Mouse (Mus musculus) neural tube, embryonic 14.5 days (tissue): ENCODE data around the gene Kif26b. TPM values are rescaled to one million over a fixed set of nuclear protein-coding genes. Genes with fewer than 3 reads are reported as not detected.

Experiments used
- ATAC-seq: fragments of 200-750 bp; cut with Nextera tagmentation; 2 replicates; pipeline ENCODE4 v1.8.0; 2017; ENCODE audit warnings: low read depth, mild to moderate bottlenecking, moderate TSS enrichment, moderate library complexity
- H3K27ac ChIP-seq: fragments of 300-500 bp; sonication (generic); 2 replicates; pipeline ENCODE4 v1.5.1; 2014; ENCODE audit warnings: low read depth, mild to moderate bottlenecking, control low read depth, low read length, moderate library complexity, mixed read lengths
- H3K27me3 ChIP-seq: fragments of 300-500 bp; sonication (generic); 2 replicates; pipeline ENCODE4 v1.6.1; 2014; ENCODE audit warnings: low read length; ENCODE audit not compliant: control insufficient read depth, insufficient read depth
- H3K36me3 ChIP-seq: fragments of 300-500 bp; sonication (generic); 2 replicates; pipeline ENCODE4 v1.6.1; 2014; ENCODE audit warnings: low read length, mixed read lengths; ENCODE audit not compliant: control insufficient read depth, insufficient read depth
- H3K4me1 ChIP-seq: fragments of 300-500 bp; sonication (generic); 2 replicates; pipeline ENCODE4 v1.6.1; 2014; ENCODE audit warnings: low read length; ENCODE audit not compliant: control insufficient read depth, insufficient read depth
- H3K4me2 ChIP-seq: fragments of 300-500 bp; sonication (generic); 2 replicates; pipeline ENCODE4 v1.6.1; 2014; ENCODE audit warnings: mild to moderate bottlenecking, low read depth, low read length, control low read depth
- H3K4me3 ChIP-seq: fragments of 300-500 bp; sonication (generic); 2 replicates; pipeline ENCODE4 v1.5.1; 2014; ENCODE audit warnings: low read depth, low read length, control low read depth, mixed read lengths
- H3K9ac ChIP-seq: fragments of 300-500 bp; sonication (generic); replicated peaks from 2 replicates; pipeline ENCODE4 v1.6.1; 2014; ENCODE audit warnings: low read depth, mild to moderate bottlenecking, control low read depth, low read length, mixed read lengths
- H3K9me3 ChIP-seq: fragments of 300-500 bp; sonication (generic); 2 replicates; pipeline ENCODE4 v1.6.1; 2016; ENCODE audit warnings: low read length; ENCODE audit not compliant: control insufficient read depth
- WGBS: fragments of 180-500 bp; shearing (Covaris S2); extraction: QIAGEN DNeasy Blood & Tissue Kit; methylation state at CpG from one replicate; pipeline ENCODE4 v1.1.7; 2014; 5-methylcytosine and 5-hydroxymethylcytosine counted together
- polyA plus RNA-seq: library from polyadenylated mRNA; unstranded; fragments of >200 nt; fragmentation: Nextera tagmentation; extraction: Ambion mirVana; gene quantifications from 2 replicates; pipeline ENCODE4 v1.2.1, GENCODE M21; 2014

Gene Kif26b
- polyA plus RNA-seq, 1 experiment from 2014 or later: 18.5 TPM

DNA sequence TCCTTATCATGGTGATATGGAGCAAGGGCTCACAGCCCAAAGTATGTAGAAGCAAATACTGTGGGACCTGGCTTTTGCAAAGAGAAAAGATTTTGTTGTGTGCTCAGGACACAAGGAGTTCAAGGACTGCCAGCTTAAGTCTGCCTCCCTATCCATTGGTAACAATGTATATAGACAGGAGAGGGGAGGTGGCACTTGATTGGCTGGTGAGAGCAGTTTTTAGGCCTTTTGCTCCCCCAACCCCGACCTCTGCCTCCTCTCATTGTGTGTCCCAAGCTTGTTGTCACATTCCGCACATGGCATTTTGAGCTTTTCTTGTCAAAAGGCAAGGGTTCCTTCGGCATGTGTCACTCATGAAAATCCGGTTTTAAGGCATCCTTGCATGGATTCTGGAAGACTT lies 326.0 kb downstream of the Kif26b start:
- Histone ChIP-seq H3K9ac (no peak overlapping the region), H3K27me3 (no peaks in the 10 kb centered on the region), H3K4me1 (no peaks in the 10 kb centered on the region), H3K9me3 (no peaks in the 10 kb centered on the region), H3K36me3 (no peaks in the 10 kb centered on the region), H3K4me2 (no peak overlapping the region), H3K27ac (no peak overlapping the region), H3K4me3 (no peak overlapping the region)
- no peak for ATAC-seq
- 90% methylated on average over 4 of the region's 4 CpGs for WGBS

DNA sequence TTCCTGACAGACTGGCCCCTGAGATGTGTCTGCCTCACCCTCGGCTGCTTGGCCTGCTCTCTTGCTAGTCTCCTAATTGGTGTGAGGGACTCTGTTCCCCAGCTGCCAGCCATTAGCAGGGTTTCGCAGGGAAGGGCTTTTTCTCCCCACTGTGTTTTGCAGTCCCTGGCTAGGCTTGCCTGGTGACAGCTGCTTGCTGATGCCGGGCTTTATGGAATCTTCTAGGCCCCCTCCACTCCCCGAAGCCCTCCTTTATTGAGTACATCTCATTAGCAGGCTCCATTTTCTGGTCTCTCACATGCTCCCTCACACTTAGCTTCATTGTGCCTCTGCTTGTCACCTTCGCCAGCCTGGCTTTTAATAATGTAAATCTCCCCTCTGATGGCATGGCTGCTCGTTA lies 327.0 kb downstream of the Kif26b start:
- 31% methylated on average over 6 of the region's 6 CpGs for WGBS
- H3K4me1 ChIP-seq: no peaks in the 10 kb centered on the region
- no peak overlapping the region for H3K4me3 ChIP-seq
- no peaks in the 10 kb centered on the region for H3K27me3 ChIP-seq
- peak; percentile 25; the same call in 1 of the 2 replicates for ATAC-seq
- no peak overlapping the region for H3K27ac ChIP-seq
- no peak overlapping the region for H3K9ac ChIP-seq
- no peak overlapping the region for H3K4me2 ChIP-seq
- H3K9me3 ChIP-seq: no peaks in the 10 kb centered on the region
- no peaks in the 10 kb centered on the region for H3K36me3 ChIP-seq

DNA sequence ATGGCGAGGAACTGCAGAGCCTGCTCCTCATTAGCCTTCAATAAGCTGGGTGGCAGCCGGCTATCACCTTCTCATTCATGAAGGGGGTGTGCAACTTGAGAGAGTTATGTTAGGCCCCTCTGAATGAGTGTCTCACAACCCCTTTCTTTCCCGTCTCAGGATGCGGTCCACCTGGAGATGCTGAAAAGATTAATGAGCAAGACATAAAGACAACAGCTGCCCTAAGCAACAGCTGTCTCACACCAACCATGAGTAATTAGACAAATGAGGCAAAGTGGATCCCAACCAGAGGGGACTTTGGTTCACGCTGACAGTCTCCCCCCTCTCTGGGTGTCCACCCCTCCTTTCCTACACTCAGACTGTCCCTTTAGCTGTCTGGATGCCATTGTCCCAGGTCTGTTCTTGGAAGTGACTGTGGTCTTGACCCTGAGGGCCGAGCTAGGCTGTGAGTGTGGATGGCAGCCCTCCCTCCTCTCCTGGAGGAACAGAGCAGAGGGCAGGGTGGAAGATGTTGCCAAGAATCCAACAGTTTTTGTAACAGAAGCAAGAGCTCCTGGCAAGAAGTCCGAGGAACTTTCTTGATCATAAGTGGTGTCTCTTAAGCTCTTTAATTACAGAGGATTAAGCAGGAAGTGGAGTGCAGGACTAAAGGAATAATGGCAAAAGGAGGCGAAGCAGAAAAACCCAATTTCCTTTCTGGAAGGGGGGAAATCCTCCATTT lies 331.9 kb downstream of the Kif26b start:
- no peak for ATAC-seq
- Histone ChIP-seq H3K9me3 (no peaks in the 10 kb centered on the region), H3K27ac (no peak overlapping the region), H3K36me3 (no peaks in the 10 kb centered on the region), H3K4me2 (no peak overlapping the region), H3K4me3 (no peak overlapping the region), H3K4me1 (no peaks in the 10 kb centered on the region), H3K27me3 (no peaks in the 10 kb centered on the region), H3K9ac (no peak overlapping the region)
- 45% methylated on average over 8 of the region's 8 CpGs for WGBS

DNA sequence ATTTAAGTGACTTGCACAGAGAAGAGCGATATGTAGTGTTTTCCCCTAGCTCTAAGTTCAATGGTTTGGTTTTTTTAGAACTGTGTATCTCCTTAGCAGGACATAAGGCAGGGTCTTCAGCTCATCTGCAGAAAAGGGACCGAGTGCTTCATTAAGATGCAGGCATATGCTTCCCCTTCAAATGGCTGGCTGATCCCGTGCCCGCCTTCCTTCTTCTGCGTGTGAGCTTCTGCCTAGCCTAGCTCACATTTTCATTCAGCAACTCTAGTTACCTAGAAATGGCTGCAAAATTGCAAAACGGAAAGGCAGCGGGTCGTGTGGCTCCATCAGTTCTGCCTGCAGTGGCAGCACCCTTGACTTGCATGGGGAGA lies 332.5 kb downstream of the Kif26b start:
- ATAC-seq: no peak
- Histone ChIP-seq H3K36me3 (no peaks in the 10 kb centered on the region), H3K4me2 (no peak overlapping the region), H3K27ac (no peak overlapping the region), H3K9ac (no peak overlapping the region), H3K4me1 (no peaks in the 10 kb centered on the region), H3K27me3 (no peaks in the 10 kb centered on the region), H3K4me3 (no peak overlapping the region), H3K9me3 (no peaks in the 10 kb centered on the region)
- WGBS: 77% methylated on average over 8 of the region's 8 CpGs

DNA sequence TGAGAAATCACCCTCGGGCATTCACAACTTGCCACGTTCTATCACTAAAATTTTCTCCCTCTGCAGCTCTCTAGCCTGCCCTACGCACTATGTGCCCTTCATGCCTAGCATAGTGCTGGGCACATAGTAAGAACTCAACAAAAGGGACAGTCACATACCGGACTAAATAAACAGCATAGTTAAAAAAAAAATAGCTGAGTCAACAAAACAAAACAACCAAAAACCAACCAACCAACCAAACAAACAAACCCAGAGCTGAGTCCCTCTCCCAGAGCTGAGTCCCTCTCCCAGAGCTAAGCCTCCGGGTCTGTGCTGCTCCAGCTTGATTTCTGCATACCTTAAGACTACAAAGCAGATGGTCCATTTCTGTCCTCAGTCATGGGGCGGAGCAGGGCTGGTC lies 334.8 kb downstream of the Kif26b start:
- WGBS: 86% methylated on average over 6 of the region's 6 CpGs
- Histone ChIP-seq H3K36me3 (no peaks in the 10 kb centered on the region), H3K27ac (no peak overlapping the region), H3K4me2 (no peak overlapping the region), H3K9ac (no peak overlapping the region), H3K9me3 (no peaks in the 10 kb centered on the region), H3K27me3 (no peaks in the 10 kb centered on the region), H3K4me1 (no peaks in the 10 kb centered on the region), H3K4me3 (no peak overlapping the region)
- ATAC-seq: 0 out of 2 replicates have a peak, but pooled peaks have one; percentile 21

DNA sequence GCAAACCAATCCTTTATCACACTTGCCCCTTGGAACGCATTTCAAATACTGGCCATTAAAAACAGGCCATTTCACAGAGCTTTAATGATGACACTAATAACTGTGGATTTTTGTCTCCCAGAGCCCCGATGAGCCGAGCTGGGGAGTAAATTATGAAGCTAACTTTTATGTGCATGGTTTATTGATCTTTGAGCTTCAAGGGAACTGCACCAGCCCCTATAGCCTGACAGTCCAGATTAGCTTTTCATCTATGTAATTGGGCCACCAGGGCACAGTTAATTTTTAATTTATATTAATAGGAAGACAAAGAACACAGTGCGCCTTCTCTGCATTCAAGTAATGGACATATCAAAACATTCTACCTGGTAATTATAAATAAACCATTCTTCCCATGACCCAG lies 335.4 kb downstream of the Kif26b start:
- WGBS: 48% methylated on average over 4 of the region's 4 CpGs
- ATAC-seq: 0 out of 2 replicates have a peak, but pooled peaks have one; percentile 39
- Histone ChIP-seq H3K4me3 (no peak overlapping the region), H3K36me3 (no peaks in the 10 kb centered on the region), H3K9me3 (no peaks in the 10 kb centered on the region), H3K4me2 (no peak overlapping the region), H3K9ac (no peak overlapping the region), H3K27me3 (no peaks in the 10 kb centered on the region), H3K4me1 (no peaks in the 10 kb centered on the region), H3K27ac (no peak overlapping the region)

DNA sequence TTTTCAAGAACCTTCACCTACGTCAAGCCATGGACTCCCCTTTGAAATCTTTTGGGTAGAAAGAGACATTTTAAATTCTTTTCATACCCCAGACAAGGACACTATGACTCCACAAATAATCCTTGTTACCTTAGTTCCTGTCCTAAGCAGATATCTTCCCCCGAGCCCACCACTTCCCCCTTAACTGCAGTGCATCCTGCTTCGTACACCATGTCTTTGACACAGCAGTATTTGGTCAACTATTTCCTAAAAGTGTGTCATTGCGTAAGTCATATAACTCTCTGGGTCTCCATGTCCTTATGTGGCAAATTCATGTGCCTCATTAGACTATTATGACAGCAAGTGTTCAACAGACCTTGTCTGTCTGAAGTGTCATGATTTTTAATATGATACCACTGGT lies 337.8 kb downstream of the Kif26b start:
- no peak overlapping the region for H3K4me2 ChIP-seq
- no peaks in the 10 kb centered on the region for H3K9me3 ChIP-seq
- H3K27ac ChIP-seq: no peak overlapping the region
- no peak for ATAC-seq
- H3K27me3 ChIP-seq: no peaks in the 10 kb centered on the region
- 89% methylated on average over 4 of the region's 4 CpGs for WGBS
- H3K36me3 ChIP-seq: no peaks in the 10 kb centered on the region
- no peak overlapping the region for H3K4me3 ChIP-seq
- H3K9ac ChIP-seq: no peak overlapping the region
- H3K4me1 ChIP-seq: 0 out of 2 replicates have a peak, but pooled peaks cover 4% of the 10 kb centered on the region

DNA sequence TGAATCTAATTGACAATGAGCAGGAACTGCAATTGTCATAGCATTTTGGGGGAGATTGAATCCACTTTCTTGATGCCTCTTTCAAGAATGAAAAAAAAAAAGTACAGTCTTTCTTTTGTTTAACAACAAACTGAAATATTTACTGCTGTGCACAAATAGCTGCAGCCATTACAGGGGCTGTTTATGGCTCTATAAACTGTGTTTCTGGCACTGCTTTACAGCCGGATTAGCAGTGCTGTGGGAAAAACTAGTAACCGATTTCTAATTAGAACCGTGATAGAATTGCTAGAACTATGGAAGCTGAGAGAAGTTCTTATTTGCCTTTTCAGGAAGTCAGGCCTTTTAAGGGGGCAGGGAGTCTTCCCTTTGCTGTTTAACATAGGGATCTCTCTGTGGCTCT lies 342.1 kb downstream of the Kif26b start:
- WGBS: 14% methylated on average over 3 of the region's 3 CpGs
- peaks cover 8% of the 10 kb centered on the region; the same call in 1 of the 2 replicates for H3K36me3 ChIP-seq
- 0 out of 2 replicates have a peak, but pooled peaks cover 4% of the 10 kb centered on the region for H3K4me1 ChIP-seq
- no peak overlapping the region for H3K4me3 ChIP-seq
- no peak overlapping the region for H3K4me2 ChIP-seq
- no peaks in the 10 kb centered on the region for H3K9me3 ChIP-seq
- H3K9ac ChIP-seq: no peak overlapping the region
- ATAC-seq: no peak
- no peaks in the 10 kb centered on the region for H3K27me3 ChIP-seq
- no peak overlapping the region for H3K27ac ChIP-seq

DNA sequence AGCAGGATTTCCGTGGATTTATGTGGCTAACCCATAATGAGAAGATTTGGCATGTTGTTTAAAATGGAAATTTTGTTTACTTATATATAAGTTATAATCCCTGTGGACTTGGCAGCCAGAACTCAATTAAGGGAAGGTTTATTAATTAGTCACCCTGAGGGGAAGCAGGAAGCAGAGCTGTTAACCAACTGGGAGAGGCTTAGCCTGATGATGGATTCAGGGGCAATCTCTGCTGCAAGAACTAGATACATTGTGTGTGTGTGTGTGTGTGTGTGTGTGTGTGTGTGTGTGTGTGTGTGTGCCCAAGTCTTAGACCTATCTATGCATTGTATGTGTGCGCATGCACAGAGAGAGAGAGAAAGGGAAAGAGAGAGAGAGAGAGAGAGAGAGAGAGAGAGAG lies 348.0 kb downstream of the Kif26b start:
- Histone ChIP-seq H3K27me3 (no peaks in the 10 kb centered on the region), H3K4me1 (no peaks in the 10 kb centered on the region), H3K4me3 (no peak overlapping the region), H3K27ac (no peak overlapping the region), H3K9me3 (no peaks in the 10 kb centered on the region), H3K36me3 (peaks cover 8% of the 10 kb centered on the region; the same call in 1 of the 2 replicates), H3K9ac (no peak overlapping the region), H3K4me2 (no peak overlapping the region)
- 58% methylated on average over 2 of the region's 2 CpGs for WGBS
- ATAC-seq: no peak
